Comparison of ENCODE assay signal across 9 mouse cellular contexts in genomic region chr2:169158005-169158673, GRCm38 (mm10).
DNase-seq lines count a peak whose midpoint lies in the region; ATAC-seq lines count a peak whose summit lies in the region.
"Had no signal": no experiment of that assay in that cellular context is flagged by ENCODE, and none has a peak within 500 bp of the region (broad histone marks: within the 10 kb centered on the region; RNA-seq: fewer than 3 reads in every experiment).

No protein-coding gene starts in this region.

- peak overlapping the region; percentile 72 for H3K27ac ChIP-seq in hindbrain, embryonic 13.5 days
- no peak overlapping the region for H3K27ac ChIP-seq in midbrain, embryonic 11.5 days (ENCODE audit: low read depth, low read length)
- H3K27ac ChIP-seq: liver, embryonic 14.5 days had no signal

- WGBS in hindbrain, embryonic 13.5 days = 47% methylated on average over 17 of the region's 17 CpGs
- 59% methylated on average over 17 of the region's 17 CpGs for WGBS in midbrain, embryonic 11.5 days

- intact Hi-C loops in gastrocnemius, postnatal 14 days (cut with DNase I; ENCODE audit: low total_unique reads) = no loop called here
- intact Hi-C loops in gastrocnemius, postnatal 36 days (cut with DNase I) = no loop called here

- no peak for ATAC-seq in hindbrain, embryonic 13.5 days (ENCODE audit: low FRiP score)
- no peak; the same call in 1 of the 2 replicates for ATAC-seq in midbrain, embryonic 11.5 days (ENCODE audit: low FRiP score)
- ATAC-seq in granulocyte monocyte progenitor cell, adult 5-6 weeks (replicated peaks; ENCODE audit: poor library complexity, severe bottlenecking) = no peak

- H3K4me2 ChIP-seq in hindbrain, embryonic 13.5 days = peak overlapping the region; percentile 29
- H3K4me2 ChIP-seq in midbrain, embryonic 11.5 days = peak overlapping the region; percentile 4; the same call in 1 of the 2 replicates

- peaks cover 38% of the 10 kb centered on the region for H3K4me1 ChIP-seq in hindbrain, embryonic 13.5 days (replicated peaks)
- no peaks in the 10 kb centered on the region; the same call in 1 of the 2 replicates for H3K4me1 ChIP-seq in midbrain, embryonic 11.5 days (ENCODE audit: control insufficient read depth, insufficient read depth, low read length)

- H3K36me3 ChIP-seq in hindbrain, embryonic 13.5 days = no peaks in the 10 kb centered on the region
- H3K36me3 ChIP-seq in midbrain, embryonic 11.5 days (ENCODE audit: control insufficient read depth, insufficient read depth, low read length) = no peaks in the 10 kb centered on the region

- no peak overlapping the region for H3K4me3 ChIP-seq in hindbrain, embryonic 13.5 days
- no peak overlapping the region for H3K4me3 ChIP-seq in midbrain, embryonic 11.5 days (ENCODE audit: low read depth, low read length)

- H3K9me3 ChIP-seq in hindbrain, embryonic 13.5 days = no peaks in the 10 kb centered on the region
- no peaks in the 10 kb centered on the region for H3K9me3 ChIP-seq in midbrain, embryonic 11.5 days (ENCODE audit: control insufficient read depth, low read length)

- peak; percentile 22 for DNase-seq in gastrocnemius, postnatal 14 days
- no peak for DNase-seq in gastrocnemius, postnatal 36 days
- peak; percentile 40 for DNase-seq in brain, adult 2 months (ENCODE audit: low read depth, low spot score)
- no peak for DNase-seq in midbrain, embryonic 11.5 days (ENCODE audit: low spot score, missing footprints)
- no peak for DNase-seq in layer of hippocampus, adult 9-11 months
- no peak for DNase-seq in ovary, adult 18-20 months (ENCODE audit: low spot score)

- no peaks in the 10 kb centered on the region for H3K27me3 ChIP-seq in hindbrain, embryonic 13.5 days
- no peaks in the 10 kb centered on the region for H3K27me3 ChIP-seq in midbrain, embryonic 11.5 days (ENCODE audit: control insufficient read depth, insufficient read depth, low read length)

- H3K9ac ChIP-seq in hindbrain, embryonic 13.5 days = peak overlapping the region; percentile 43; the same call in 1 of the 2 replicates
- no peak overlapping the region for H3K9ac ChIP-seq in midbrain, embryonic 11.5 days (ENCODE audit: low read length)
- H3K9ac ChIP-seq: liver, embryonic 14.5 days had no signal

Comparison
In these comparisons a context has a peak if more than half of its experiments do, and no peak if none do; other contexts are left out.
1. DNase-seq: peak in gastrocnemius, postnatal 14 days (single experiment) and brain, adult 2 months (single experiment); none in gastrocnemius, postnatal 36 days (0 of 2), midbrain, embryonic 11.5 days (single experiment), layer of hippocampus, adult 9-11 months (single experiment) and ovary, adult 18-20 months (single experiment).